Mouse (Mus musculus) lung, adult 10 weeks (tissue): ENCODE results near the gene Arhgap33. TPM values are rescaled to one million over a fixed set of nuclear protein-coding genes. Genes with fewer than 3 reads are reported as not detected.

Experiments
- polyA plus RNA-seq: library from polyadenylated mRNA; stranded (reverse); fragments of 350-450 nt; fragmentation: Illumina TruSeq; extraction: RNeasy Lipid Tissue Mini Kit (QIAGEN cat#74804); gene quantifications from one replicate; pipeline ENCODE4 v1.2.3, GENCODE M21; 2014; ENCODE audit warnings: low read depth, low replicate concordance; ENCODE audit not compliant: insufficient read depth

The Arhgap33 gene
- polyA plus RNA-seq: 1.8 TPM

DNA sequence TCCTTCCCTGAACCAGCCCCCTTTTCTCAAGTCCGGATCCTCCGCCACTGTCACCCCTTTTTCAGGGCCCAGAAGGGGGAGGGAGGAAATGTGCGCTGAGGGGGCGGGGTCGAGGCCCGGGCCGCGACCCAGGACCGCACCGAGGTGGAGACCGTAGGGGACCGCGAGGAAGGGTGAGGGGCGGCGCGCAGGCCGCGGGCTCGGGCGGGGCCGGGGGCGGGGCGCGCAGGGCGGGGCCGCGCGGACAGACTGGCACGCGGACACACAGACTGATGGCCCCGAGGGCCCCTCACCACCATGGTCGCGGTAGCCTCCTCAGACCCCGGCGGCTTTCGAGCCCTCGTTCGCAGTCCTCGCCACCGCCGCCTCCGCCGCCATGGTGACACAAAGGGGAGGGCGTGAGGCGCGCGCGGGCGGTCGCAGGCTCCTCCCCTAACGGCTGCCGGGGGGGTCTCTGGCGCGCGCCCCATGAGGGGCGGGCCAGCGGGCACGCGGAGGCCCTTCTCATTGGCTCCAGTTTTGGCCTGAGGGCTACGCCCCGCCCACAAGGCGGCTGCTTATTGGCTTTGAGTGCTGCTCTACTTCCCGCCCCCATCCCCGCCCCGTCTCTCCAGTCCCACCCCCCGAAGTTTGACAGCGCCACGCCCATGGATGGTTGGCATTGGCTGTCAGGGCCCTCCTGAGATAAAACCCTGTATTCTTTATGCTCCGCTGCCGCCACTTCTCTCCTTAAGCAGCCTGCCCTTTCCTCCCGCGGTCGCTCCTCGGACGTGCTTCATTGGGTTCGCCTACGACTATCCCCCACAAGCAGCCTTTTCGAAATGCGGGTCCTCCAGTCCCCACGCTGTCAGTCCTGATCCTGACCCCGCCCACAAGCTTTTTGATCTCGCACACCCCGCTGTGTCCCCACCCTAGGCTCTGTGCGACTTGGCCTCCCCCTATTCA lies at the start of gene Arhgap33:
TSS of gene Arhgap33 (minus strand) at position 428 of the 945 bp plus-strand sequence.

DNA sequence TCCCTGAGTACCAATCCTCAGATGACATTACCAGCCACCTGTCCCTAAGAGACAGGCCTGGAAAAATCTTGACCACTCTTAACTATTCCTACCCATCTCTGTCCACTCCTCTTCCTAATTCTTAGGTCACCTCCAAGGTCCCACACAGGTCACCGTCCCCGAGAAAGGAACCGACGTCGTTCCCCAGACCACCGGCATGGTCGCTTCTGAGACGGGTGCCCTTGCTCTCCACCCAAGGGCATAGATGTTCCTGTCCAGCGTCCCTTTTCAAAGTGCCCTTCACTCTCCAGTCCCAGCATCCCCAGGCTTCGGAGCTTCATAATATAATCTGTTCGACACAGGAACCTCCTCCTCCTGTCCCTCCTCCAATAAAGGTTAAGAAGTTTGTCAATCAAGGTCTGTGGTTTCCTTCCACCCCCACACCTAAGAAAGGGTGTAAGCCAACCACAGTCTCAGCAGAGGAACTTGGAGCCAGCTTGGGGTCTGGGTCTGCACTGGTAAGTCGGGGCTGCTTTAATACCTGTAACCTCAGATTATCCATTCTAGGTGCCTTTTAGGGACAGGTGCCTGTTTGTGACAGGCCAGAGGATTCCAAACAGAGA lies 30.2 kb upstream of the Arhgap33 start, which contains the start of gene Igflr1:
TSS of gene Igflr1 (plus strand) at position 458 of the 602 bp plus-strand sequence.

DNA sequence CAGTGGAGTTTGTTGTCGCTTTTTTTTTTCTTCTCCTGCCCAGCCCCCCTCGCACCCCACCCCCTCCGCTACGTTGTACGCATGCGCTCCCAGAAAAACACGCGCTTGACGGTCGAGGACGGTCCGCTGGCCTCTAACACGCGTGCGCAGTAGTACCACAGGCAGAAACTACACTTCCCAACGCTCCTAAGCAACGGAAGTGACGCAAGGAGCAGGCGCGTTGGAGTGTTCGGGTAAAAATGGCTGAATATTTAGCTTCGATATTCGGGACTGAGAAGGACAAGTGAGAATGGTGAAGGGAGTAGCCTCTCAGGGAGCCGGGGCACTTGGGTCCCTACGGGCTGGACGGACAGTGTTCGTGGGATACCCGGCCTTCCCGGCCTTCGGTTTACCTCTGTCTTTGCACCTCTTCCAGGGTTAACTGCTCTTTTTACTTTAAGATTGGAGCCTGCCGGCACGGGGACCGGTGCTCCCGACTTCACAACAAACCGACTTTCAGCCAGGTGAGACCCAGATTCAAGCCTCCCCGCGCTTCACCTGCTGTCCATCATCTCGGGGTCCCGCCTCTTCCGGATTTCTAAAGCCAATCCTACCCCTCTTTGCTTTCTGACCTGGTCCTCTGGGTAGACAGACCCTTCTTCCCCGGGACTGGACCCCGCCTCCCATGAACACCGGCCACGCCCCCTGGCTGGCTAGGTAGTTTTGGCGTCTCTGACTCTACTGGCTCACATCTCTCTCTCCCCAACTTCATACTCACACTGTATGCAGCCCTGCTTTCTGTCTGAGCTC lies 28.5 kb upstream of the Arhgap33 start, which contains the start of the genes U2af1l4, Gm49396 and Psenen:
TSS of gene U2af1l4 (plus strand) at position 185 of the 789 bp plus-strand sequence.
TSS of gene Gm49396 (plus strand) at position 228 of the 789 bp plus-strand sequence.
TSS of gene Psenen (minus strand) at position 511 of the 789 bp plus-strand sequence.

DNA sequence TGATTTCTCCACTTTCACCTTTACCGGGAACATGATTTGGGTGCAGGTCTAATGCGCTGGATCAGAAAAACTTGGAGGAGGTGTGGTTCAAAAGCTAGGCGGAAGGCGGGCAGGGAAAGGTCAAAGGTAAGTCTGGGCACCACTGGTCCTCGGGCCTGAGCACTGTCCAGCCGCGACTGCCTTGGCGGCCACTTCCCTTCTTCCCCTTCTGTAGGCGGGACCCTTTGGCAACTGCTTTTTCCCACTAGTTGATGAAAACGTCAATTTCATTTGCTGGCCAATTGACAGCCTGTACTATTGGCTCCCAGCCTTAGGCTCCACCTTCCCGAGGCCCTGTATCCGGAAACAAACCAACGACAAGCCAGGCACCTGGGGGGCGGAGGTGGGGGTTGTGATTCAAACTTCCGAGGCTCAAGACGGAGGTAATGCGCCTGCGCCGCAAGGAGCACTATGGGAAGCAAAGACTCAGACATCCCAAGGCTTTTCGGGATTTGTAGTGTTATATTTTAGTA lies 24.6 kb upstream of the Arhgap33 start, which contains the start of gene Lin37:
TSS of gene Lin37 (minus strand) at position 396 of the 512 bp plus-strand sequence.

DNA sequence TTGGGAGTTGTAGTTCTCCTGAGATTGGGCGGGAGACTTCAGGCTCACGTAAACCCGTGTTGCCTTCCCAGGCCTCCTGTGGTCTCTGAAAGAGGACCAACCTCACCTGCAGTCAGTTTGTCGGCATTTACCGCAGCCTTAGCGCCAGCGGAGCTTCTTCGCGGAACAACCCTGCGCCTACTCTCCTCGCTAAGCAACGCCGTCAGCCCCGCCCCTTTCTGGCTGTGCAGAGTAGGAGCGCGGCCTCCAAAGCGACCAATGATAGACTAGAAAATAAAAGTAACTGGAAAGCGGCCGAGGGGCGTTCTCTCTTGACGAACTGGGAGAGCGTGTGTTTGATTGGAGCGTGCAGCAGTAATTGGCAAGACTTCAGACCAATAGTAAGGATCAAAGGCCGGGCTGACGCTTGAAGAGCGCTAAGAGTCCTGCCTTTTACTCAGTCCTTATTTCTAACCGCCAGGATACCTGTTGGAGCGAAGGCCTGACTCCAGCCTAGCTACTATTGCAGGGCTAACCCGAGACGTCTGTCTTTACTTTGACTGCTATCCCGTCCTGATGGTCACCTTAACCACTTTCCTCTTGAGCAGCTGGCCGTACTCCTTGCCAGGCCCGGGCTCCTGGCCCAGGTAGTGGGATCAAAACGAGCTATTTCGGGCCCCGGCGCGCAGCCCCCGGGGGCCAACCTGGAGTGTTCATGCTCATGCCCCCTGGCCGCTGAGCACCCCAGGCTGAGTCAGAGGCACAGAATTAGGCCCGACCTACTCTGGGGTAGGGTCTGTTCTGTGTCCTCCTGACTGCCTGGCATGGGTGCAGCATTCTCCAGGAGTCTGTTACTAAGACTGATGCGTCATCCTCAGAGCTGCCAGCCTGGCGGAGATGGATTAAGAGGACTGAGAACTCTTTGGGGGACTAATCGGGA lies 17.5 kb upstream of the Arhgap33 start, which contains the start of the genes Hspb6 and Proser3:
TSS of gene Hspb6 (plus strand) at position 77 of the 919 bp plus-strand sequence.
TSS of gene Proser3 (minus strand) at position 198 of the 919 bp plus-strand sequence.

DNA sequence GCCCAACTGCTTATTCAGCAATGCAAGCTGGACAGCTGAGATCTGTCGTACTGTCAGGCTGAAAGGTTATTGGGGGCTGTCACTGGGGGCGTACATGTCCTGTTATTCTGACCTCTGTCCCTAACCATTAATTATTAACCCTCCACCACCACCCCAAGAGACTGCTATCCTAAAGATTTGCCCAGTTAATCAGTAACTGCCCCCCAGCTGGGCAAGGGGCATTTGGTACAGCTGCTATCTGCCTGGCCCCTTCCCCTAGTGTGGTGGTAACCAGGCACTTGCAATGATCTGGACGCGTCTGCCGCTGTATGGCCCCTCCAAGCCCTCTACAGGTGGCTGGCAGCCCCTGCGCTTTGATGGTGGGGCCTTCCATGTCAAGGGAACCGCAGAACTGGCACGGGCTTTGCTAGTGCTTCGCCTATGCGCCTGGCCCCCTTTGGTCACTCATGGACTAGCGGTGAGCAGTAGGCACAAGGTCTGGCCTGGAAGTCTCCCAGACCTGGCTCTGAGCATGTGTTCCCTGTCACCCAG lies 41.4 kb downstream of the Arhgap33 start, which contains the start of gene Prodh2:
TSS of gene Prodh2 (plus strand) at position 222 of the 531 bp plus-strand sequence.

Other genes with a start within 250 kb of the Arhgap33 start
- gene Clip3, start 243.3 kb downstream of the Arhgap33 start, polyA plus RNA-seq: 3.7 TPM
- gene Alkbh6, start 226.3 kb downstream of the Arhgap33 start, polyA plus RNA-seq: 44.8 TPM
- 3.2 TPM for gene Syne4, start 220.3 kb downstream of the Arhgap33 start, polyA plus RNA-seq
- 0.27 TPM for gene E130208F15Rik, start 213.3 kb downstream of the Arhgap33 start, polyA plus RNA-seq
- gene Sdhaf1, start 211.2 kb downstream of the Arhgap33 start, polyA plus RNA-seq: 9.9 TPM
- 2.7 TPM for gene Lrfn3, start 172.3 kb downstream of the Arhgap33 start, polyA plus RNA-seq
- gene Tyrobp, start 121.3 kb downstream of the Arhgap33 start, polyA plus RNA-seq: 345 TPM
- 19.1 TPM for gene Hcst, start 115.2 kb downstream of the Arhgap33 start, polyA plus RNA-seq
- gene Nfkbid, start 113.3 kb downstream of the Arhgap33 start, polyA plus RNA-seq: 3.7 TPM
- gene Aplp1, start 89.5 kb downstream of the Arhgap33 start, polyA plus RNA-seq: 5.0 TPM
- not detected for gene Kirrel2, start 77.4 kb downstream of the Arhgap33 start, polyA plus RNA-seq
- gene Nphs1, start 76.7 kb downstream of the Arhgap33 start, polyA plus RNA-seq: not detected
- not detected for gene Prodh2, start 41.4 kb downstream of the Arhgap33 start, polyA plus RNA-seq
- 15.7 TPM for gene Hspb6, start 17.1 kb upstream of the Arhgap33 start, polyA plus RNA-seq
- gene Proser3, start 17.2 kb upstream of the Arhgap33 start, polyA plus RNA-seq: 3.8 TPM
- gene Lin37, start 24.8 kb upstream of the Arhgap33 start, polyA plus RNA-seq: 24.8 TPM
- gene U2af1l4, start 28.2 kb upstream of the Arhgap33 start, polyA plus RNA-seq: 48.6 TPM
- gene Gm49396, start 28.3 kb upstream of the Arhgap33 start, polyA plus RNA-seq: 3.4 TPM
- gene Psenen, start 28.6 kb upstream of the Arhgap33 start, polyA plus RNA-seq: 190 TPM
- gene Igflr1, start 30.4 kb upstream of the Arhgap33 start, polyA plus RNA-seq: 8.4 TPM
- 8.2 TPM for gene Kmt2b, start 53.7 kb upstream of the Arhgap33 start, polyA plus RNA-seq
- gene Zbtb32, start 63.8 kb upstream of the Arhgap33 start, polyA plus RNA-seq: 2.5 TPM
- gene Upk1a, start 77.8 kb upstream of the Arhgap33 start, polyA plus RNA-seq: 2.1 TPM
- gene Cox6b1, start 91.1 kb upstream of the Arhgap33 start, polyA plus RNA-seq: 694 TPM
- gene Etv2, start 100.8 kb upstream of the Arhgap33 start, polyA plus RNA-seq: not detected
- 62.6 TPM for gene Rbm42, start 115.3 kb upstream of the Arhgap33 start, polyA plus RNA-seq
- gene Haus5, start 129.9 kb upstream of the Arhgap33 start, polyA plus RNA-seq: 7.4 TPM
- not detected for gene Pmis2, start 136.5 kb upstream of the Arhgap33 start, polyA plus RNA-seq
- not detected for gene 2200002J24Rik, start 163.9 kb upstream of the Arhgap33 start, polyA plus RNA-seq
- not detected for gene Atp4a, start 177.1 kb upstream of the Arhgap33 start, polyA plus RNA-seq
- gene Tmem147, start 194.5 kb upstream of the Arhgap33 start, polyA plus RNA-seq: 100 TPM
- not detected for gene Gapdhs, start 208.6 kb upstream of the Arhgap33 start, polyA plus RNA-seq
- gene Sbsn, start 216.4 kb upstream of the Arhgap33 start, polyA plus RNA-seq: 17.0 TPM
- gene Dmkn, start 228.7 kb upstream of the Arhgap33 start, polyA plus RNA-seq: 66.8 TPM